Mouse (Mus musculus): ENCODE results near the gene Defb36.

Defb36 gene

DNA sequence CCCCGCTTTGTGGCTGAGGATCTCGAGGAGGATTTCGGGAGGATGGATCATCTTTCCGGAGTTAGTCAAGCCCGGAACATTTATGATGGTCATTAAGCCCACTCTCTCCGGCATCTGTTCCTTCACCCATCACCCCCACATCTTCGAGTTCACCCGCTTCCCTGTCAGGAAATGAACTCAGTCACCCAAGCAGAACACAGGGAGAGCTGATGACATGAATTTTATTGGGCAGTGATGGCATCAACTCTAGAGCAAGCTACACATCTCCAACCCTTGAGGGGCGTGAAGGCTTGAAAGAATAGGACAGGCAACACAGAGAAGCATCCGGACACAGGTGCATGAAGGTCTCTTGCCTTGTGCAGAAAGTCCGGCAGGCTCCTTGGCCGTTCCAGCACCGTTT is 18.0 kb downstream of the Defb36 start:
- no peak for DNase-seq (ENCODE audit: low spot score in 2 of 2)

DNA sequence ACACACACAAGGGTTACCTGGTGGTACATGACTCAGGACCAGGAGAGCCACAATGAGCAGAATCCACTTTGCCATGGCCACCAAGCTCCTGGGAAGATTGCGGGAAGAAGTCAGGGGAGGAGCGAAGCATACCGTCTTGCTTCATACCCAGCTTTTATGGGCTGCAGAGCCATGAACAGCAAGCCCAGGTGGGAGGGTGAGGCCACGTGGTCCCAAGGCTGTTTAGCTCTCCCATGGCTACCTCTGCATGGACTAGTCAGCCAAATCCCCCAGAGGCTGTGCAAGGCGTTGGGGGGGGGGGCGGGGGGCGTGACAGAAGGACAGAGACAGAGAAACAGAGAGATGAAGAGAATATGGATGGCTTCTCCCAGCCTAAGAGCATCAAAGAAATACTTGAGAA is 18.8 kb downstream of the Defb36 start, which contains the start of gene Defb25:
TSS of gene Defb25 (minus strand) at position 101 of the 400 bp plus-strand sequence.
- no peak for DNase-seq (ENCODE audit: low spot score in 2 of 2)

DNA sequence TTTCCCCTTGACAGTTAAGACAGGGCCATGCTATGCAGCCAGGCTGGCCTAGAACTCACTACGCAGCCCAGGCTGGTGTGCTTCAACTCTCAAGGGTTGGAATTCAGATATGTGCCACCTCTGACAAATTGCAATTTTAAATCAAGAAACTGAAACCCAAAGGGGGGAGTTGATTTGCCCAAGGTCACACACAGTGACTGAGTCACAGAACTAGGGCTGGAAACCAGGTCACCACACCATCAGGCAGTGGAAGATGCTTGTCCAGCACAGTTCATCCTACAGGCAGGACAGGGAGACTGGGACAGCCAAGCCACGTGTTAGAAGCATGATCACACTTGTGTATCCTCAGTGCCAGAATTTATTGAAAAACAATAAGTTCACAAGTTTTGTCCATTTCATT is 20.4 kb downstream of the Defb36 start:
- no peak for DNase-seq (ENCODE audit: low spot score in 2 of 2)

DNA sequence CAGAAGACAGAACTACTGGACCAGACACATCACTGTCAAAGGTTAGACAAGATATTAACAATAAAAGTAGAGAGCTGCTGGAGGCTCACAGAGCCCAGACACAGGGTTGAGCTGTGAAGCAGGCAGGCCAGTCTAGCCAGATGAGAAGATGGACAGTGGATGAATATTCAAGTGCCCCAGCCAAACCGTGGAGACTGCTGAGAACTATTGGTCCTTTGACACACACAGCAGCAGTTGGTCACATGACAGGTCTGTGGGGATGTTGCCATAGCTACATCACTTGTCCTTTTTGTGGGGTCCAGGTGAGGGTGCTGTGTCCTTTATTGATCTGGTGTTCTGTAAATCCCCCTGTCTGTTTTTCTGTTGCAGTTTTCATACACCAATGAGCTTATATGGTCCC is 21.1 kb downstream of the Defb36 start:
- no peak for DNase-seq (ENCODE audit: low spot score in 2 of 2)

DNA sequence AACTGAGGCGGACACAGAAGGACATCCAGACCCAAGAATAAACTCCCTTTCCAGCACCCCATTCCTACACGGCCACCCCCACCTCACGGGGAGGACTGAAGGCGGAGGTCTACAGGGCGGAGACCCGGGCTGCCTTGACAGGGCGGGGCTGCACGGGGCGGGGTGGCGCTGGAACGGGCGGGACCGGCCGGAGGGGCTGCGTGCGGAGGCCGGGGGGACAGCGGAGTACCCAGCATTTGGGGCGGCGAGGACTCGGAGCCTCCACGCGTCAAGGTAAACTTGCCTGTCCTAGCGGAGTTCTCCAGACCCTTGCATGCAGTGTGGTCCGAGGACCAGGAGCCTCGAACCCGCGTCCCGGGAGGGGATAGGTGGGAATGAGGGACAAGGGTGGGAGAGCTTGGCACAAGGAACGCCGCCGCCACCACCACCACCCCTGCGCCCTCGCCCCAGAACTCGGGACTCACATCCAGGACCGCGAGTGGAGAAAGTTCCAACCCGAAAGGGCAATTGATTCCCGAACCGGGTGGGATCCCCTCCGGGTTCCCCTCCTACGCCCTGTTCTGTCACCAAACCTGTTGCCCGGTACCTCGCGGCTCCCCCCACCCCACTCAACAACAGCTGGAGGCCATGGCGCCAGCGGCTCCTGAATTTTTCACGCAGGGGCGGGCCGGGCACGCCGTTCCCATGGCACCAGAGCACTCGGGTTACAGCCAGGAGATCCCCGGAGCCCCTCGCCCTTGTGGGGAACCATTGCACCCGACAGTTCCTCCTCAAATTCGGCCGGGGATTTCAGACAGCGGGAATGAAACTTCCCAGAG is 22.9 kb downstream of the Defb36 start, which contains the start of gene Rem1:
TSS of gene Rem1 (plus strand) at position 178 of the 818 bp plus-strand sequence.
- DNase-seq (ENCODE audit: low spot score in 2 of 2), result no peak

DNA sequence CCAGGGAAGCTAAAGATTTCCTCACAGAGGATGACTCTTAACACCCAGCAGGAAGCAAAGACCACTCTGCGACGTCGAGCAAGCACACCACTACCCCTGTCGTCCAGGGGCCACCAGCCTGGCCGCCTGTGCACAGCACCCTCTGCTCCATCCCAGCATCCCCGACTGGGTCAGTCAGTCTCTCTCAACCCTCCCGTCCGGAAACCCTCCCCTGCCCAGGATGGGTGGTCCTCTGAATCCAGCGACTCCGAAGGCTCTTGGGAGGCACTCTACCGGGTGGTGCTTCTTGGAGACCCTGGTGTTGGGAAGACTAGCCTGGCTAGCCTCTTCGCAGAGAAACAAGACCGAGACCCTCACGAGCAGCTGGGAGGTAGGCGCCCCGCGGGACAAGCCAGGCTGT is 23.9 kb downstream of the Defb36 start:
- DNase-seq (ENCODE audit: low spot score in 2 of 2), result no peak

DNA sequence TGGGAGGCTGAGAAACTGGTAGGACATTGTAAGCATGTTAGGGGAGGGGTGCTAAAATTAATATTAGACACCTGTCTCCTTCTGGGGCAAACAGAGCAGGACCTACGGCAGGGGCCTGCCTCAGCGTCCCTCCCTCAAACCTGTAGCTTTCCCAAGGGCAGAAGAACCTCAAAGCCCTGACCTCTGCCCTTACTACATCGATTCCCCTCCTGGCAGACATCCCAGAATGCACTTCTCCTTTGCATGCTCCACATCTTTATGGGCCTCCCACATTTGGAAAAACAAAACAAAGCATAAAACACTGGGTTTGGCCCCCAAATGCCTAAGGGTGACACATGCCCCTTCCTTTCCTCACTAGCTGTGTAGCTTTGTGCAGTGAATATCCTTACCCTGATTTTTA is 25.1 kb downstream of the Defb36 start:
- no peak for DNase-seq (ENCODE audit: low spot score in 2 of 2)

DNA sequence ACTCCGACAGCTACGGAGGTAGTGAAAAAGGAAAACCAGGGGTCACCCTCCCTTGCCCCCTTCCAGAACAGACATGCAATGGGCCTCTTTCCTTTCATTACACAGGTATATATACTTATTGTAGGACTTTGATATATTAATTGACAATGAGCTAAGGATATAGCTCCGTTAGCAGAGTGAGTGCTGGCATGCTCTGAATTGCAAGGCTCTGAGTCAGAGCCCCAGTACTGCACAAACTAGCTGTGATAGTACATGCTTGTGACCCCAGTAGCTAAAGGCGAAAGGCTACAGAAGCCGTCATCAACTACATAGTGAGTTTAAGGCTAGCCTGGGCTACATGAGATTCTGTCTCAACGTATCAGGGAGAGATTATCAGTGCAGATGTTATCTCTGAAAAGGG is 25.8 kb downstream of the Defb36 start:
- no peak for DNase-seq (ENCODE audit: low spot score in 2 of 2)

DNA sequence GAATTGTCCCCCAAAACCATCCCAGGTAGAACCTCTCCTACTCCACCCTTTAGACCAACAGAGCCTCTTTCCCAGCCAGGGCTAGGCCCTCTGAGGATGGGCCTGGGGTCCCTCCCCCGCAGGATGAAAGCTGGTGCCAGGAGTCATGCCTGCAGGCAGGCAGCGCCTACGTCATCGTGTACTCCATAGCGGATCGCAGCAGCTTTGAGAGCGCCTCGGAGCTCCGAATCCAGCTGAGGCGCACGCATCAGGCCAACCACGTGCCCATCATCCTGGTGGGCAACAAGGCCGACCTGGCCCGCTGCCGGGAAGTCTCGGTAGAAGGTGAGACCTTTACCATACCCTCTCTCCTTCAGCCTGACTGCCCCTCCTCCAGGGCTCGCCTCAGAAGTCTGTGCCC is 29.2 kb downstream of the Defb36 start:
- no peak for DNase-seq (ENCODE audit: low spot score in 2 of 2)

DNA sequence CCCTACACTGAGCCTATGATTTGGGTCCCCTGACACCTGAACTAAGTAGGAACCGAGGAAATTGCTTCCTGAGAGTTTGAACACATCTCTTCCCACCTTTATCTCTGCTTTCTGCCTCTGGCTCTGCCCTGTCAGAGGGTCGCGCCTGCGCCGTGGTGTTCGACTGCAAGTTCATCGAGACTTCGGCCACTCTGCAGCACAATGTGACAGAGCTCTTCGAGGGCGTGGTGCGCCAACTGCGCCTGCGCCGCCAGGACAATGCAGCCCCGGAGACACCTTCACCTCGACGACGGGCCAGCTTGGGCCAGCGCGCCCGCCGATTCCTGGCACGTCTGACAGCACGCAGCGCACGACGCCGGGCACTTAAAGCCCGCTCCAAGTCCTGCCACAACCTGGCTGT is 30.2 kb downstream of the Defb36 start:
- no peak for DNase-seq (ENCODE audit: low spot score in 2 of 2)

DNA sequence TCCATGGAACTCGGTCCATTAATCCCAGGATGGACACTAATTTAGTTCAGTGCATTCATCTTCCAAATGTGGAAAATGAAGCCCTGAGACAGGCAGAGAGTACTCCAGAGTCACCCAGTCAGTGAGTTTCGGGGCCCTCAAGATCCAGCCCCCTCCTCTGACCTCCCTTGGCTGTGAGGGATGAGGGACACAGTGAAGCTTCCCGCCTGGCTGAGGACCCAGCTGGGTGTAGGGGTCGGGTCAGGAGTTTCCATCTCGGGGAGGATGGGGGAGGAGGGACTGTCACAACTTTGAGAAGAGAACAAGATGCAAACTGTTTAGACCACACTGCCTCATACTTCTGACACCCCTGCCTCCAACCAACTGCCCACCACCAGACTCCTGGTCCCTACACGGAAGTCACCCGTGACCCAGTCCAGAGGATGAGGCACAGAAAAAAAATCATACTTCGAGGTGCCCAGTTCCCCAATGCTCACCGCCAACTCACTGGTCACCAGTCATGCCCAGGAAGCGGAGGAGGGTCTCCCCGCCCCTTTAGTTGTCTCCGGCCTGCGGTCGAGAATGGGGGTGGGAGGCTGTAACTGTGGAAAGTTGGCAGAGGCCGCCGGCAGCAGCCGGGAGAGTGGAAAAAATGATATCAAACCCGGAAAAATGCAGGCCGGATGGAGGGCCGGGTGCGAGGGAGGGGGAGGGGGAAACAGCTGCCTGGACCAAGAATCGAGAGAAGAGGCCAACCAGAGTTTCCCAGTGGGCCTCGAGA is 32.3 kb downstream of the Defb36 start:
- peak; percentile 11 to 27 for DNase-seq (ENCODE audit: low spot score in 2 of 2)

DNA sequence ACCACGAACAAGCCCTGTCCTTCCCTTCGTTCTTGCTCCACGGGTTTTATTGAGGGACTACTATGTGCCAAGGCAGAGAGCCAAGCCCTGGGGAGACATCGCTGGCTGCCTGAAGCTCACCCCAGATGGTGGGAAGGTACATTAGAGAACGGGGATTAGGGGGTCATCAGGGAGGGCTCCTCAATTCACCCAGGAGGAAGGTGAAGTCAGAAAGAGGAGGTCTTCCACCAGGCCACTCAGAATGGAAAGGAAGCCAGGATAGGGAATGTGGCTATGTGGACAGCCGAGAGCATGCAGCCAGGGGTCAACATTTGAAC is 32.8 kb downstream of the Defb36 start:
- no peak for DNase-seq (ENCODE audit: low spot score in 2 of 2)

DNA sequence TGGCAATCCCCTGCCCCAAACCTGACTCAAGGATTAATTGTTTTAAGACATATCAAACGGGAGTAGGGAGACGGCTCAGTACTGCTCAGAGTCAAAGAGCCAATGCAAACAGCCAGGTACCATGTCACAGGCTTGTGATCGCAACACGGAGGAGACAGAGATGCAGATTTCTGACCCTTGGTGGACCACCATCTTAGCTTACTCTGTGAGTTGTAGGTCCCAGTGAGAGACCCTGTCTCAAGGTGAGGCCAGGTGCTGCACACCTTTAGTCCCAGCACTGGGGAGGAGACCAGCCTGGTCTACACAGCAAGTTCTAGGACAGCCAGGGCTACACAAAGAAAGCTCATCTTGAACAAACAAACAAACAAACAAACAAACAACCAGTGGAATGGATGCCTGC is 33.3 kb downstream of the Defb36 start:
- no peak for DNase-seq (ENCODE audit: low spot score in 2 of 2)

DNA sequence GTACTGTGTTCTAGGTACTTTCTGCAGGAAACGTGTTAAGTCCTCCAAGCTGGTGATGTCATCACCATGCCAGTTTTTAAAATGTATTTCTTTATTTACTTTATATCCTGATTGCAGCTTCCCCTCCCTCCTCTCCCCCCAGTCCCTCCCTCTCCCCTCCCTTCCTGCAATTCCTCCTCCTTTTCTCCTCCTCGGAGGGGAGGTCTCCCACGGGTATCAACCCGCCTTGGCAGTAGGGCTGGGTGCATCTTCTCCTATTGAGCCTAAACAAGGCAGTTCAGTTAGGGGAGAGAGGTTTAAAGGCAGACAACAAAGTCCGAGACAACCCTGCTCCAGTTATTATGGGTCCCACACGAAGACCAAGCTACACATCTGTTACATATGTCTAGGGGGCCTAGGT is 34.7 kb downstream of the Defb36 start:
- no peak for DNase-seq (ENCODE audit: low spot score in 2 of 2)

DNA sequence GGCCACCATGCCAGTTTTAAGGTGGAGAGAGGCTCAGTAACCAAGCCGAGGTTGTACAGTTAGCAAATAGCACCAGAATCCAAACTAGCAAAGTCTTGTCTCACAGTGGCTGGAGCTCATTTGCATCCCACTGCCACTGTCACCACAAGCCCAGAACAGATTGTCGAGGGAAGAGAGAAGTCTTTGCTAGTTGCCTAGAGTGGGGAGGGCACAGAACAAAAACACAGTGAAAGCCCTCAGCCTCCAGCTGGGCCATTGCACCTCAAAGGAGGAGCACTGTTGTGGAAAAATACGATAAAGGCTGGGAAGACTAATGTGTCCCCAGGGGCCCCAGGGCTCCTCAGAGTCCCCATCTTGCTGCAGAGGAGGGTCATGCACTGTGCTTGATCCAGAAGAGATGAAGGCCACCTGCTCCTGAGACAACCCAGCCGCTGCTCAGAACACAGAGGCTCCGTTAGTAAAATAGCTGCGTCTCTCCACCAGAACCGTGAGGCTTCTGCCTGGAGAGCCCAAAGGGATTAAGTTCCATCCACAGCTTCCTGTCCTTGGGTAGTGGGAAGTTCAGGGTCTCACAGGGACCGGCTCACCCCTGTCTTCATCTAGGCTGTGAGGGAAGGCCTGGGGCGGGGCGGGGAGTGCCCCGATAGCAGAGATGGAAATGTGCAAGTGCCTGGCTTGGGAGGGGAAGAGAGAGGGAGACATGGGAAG is 35.4 kb downstream of the Defb36 start:
- no peak for DNase-seq (ENCODE audit: low spot score in 2 of 2)

DNA sequence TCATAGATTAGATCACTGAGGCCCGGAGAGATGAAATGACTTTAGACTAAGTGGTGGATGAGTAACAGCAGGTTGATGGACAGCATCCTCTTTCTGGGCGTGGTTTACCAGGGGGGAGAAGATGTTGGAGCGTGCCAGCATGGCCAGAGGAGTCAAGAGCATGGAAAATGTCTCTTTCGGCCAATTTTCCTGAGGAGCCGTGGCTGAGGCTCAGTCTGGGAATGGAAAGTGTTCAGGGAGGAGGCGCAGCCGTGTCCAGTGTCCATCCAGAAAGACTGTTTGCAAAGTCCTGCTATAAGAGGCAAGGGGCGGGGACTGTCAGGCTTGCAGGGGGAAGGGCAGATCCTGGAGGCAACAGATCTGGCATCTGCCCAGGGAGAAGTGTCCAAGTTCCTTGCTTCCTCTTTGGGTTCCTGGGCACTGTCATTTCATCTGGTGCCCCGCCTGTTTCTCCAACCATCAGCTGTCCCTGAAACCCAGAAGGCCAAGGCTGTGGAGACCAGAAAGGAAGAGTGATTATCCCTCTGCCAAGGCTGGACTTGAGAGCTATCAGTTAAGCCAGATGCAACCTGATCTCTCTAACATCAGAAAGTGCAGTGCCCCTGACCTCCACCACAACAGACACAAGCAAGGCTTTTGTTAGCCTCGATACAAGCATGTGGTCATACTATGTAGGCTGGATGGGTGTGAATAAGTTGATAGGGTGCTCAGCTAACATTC is 48.9 kb downstream of the Defb36 start:
- peak; percentile 34 to 47 for DNase-seq (ENCODE audit: low spot score in 2 of 2)

DNA sequence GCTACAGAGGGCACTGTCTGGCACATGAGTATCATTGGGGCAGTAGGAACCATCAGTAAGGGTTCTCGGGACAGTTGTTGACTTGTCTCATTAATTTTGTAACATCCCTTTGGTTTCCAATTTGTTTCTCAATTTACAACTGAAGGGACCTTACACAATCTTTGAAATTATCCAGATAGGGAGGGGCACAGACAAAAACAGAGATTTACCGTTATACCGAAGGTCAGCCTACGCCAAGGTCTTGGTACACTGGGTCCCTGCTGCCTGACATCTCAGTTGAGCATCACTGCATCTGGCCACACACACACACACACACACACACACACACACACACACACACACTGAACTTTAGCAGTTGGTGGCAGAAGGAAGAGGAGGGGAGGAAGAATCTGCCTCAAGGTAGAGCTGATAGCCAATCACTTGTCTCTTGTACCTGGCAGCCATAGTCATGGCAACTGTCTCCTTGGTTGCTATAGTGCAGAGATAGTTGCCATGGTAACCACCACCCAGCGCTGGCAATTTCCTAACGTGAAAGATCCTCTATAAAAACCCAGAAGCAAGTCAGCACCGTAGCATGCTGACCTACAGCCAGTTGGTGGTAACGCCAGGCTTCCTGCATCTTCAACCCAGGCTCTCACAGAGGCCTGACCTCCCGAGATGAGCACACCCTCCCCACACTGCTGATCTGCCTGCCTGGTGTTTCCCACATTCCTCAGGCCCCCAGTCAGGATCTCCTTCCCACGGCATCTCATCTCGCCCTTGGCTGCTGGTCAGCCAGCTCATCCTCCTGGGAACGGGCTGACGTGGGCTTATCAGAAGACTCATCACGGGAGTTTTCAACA is 50.0 kb downstream of the Defb36 start:
- no peak for DNase-seq (ENCODE audit: low spot score in 2 of 2)

DNA sequence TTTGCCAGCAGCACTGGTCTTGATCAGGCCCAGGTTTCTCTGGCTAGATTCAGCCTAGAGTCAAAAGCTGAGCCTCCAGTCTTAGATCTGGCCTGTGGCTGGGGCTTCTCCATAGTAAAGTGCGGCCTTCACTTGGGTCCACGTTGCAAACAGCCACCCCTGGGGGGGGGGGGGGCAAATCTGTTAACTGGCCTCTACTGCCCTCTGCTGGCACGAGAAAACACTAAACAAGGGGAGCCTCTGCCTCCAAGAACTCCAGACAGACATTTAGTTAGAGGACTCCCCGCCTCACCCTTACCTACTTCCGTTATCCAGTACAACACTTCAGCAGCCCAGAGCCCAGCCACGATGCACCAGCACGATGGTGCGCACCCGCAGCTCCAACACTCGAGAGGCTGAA is 53.3 kb downstream of the Defb36 start:
- DNase-seq (ENCODE audit: low spot score in 2 of 2), result no peak

DNA sequence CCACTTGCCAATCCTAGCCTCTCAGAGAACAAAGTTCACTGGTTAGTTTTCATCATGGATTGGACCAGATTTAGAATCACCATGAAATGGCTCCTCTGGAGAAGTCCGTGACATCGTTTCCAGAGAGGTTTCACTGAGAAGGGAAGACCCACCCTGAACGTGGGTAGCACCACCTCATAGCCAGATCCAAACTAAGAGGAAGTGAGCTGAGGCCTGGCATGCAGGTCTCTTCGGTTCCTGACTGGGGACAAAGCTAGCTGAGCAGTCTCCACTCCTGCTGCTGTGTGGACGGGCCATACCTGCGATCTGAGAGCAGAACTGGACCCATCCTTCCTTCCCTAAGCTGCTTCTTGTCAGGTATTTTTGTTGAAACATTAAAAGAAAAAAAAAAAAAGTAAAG is 57.0 kb downstream of the Defb36 start:
- DNase-seq (ENCODE audit: low spot score in 2 of 2), result no peak
